Mouse (Mus musculus) CD4-positive, CD25-positive, alpha-beta regulatory T cell, adult 2 months (primary cell): Measurements from ENCODE around the gene Gm21962.

Experiments used
- DNase-seq: peaks from one replicate; pipeline ENCODE4 v3.0.0-alpha.2; 2012; ENCODE audit warnings: low read depth, low spot score

Gm21962 gene

DNA sequence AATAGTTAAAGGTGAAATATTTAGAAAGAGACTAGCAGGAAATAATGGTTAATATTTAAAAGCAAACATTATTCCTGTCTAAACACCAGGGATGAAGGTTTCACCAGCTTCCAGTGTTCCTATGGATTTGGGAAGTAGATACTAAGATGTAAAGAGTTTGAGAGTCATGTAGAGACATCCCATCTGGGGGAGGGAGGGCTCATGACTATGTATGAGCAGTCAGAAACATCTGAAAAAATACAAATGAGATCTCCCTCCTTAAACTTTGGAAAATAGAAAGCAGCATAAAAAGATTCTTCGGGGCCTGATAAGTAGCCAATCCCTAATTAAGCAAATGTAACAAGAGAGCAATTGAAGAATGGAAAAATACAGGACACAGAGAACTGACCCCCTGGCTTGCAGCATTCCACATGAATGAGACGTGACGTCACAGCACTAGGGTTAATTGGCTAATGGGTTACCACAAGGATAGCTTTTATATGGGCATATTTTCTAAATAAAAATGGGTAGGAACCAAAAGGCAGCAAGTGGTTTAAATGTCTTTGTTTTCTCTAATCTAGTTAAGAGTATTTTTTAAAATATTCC lies 45.3 kb downstream of the Gm21962 start:
- DNase-seq = no peak
